Mouse (Mus musculus) gastrocnemius, adult 2 months (tissue): ENCODE results near the gene Nckap5. TPM values are rescaled to one million over a fixed set of nuclear protein-coding genes. Genes with fewer than 3 reads are reported as not detected.
A peak's percentile ranks its signal among the peaks of the same experiment; 100 is the strongest.

Experiments
- DNase-seq: peaks from one replicate; pipeline ENCODE4 v3.0.0; 2022
- H3K27ac ChIP-seq: fragments of 200-600 bp; 2 replicates; pipeline ENCODE4 v1.8.1; 2022; ENCODE audit warnings: mild to moderate bottlenecking
- H3K4me3 ChIP-seq: fragments of 200-600 bp; 2 replicates; pipeline ENCODE4 v1.8.1; 2022; ENCODE audit warnings: mild to moderate bottlenecking, moderate library complexity
- CTCF ChIP-seq: fragments of 200-600 bp; IDR thresholded peaks from 2 replicates; pipeline ENCODE4 v1.8.1; 2022; ENCODE audit warnings: antibody characterized with exemption, mild to moderate bottlenecking, moderate library complexity
- intact Hi-C: fragments of 180-260 bp; cut with DNase I; formaldehyde crosslinking; loops from one replicate; pipeline ENCODE4 v1.15.1; 2025
- total RNA-seq, 2 experiments: library from RNA; stranded (reverse); gene quantifications; 2 replicates each; pipeline ENCODE4 v1.2.3; 2021

Gene Nckap5
- total RNA-seq, 2 experiments from 2014 or later, result 0.82 to 1.6 TPM

DNA sequence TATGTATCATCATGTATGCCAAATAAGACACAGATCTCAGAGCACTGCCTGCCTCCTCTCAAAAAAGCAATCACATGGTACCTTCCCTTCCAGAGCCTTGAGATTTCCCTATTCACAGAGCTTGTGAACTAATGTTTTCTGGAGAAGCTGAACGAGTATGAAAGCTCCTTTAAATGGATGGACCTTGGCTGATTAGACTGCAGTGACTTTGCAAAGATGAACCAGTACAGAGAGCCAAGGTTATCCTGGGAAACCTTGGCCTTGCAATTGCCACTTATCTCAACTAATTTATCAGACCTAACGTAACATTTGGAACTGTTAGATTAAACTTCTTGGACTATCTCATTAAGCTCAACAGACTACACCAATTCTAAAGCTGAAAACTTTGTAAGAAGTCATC is 296.6 kb downstream of the Nckap5 start:
- H3K4me3 ChIP-seq, result no peak overlapping the region
- intact Hi-C loops, result no loop called here
- TF ChIP-seq CTCF, result no peak
- no peak for DNase-seq
- no peak overlapping the region for H3K27ac ChIP-seq

DNA sequence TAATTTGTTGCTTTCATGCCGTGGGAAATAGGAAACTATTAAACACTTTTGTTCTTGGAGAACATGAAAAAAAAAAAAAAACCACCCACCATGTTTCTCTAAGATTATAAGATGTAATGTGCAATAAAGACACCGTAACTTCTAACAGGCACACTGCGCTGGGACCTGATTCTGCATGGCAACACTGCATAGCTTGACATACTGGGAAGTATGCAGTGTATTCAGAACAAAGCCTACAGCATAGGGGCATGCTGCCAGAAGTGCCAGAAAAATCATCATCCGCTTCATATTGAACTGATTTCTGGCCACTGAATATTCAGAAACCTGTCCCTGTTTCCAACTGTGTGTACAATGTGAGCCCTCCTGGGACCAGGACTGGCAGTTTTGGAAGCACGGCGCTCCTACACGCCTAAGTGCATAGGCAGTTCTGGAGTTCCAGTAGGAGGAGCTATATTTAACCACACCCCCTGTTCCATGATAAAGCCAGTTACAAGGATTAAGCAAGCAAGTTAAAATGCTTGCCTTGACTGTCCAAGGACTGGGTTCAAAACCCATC is 302.5 kb downstream of the Nckap5 start:
- no peak for TF ChIP-seq CTCF
- no peak for DNase-seq
- Histone ChIP-seq H3K4me3 (no peak overlapping the region), H3K27ac (no peak overlapping the region)
- intact Hi-C loops, result no loop called here

DNA sequence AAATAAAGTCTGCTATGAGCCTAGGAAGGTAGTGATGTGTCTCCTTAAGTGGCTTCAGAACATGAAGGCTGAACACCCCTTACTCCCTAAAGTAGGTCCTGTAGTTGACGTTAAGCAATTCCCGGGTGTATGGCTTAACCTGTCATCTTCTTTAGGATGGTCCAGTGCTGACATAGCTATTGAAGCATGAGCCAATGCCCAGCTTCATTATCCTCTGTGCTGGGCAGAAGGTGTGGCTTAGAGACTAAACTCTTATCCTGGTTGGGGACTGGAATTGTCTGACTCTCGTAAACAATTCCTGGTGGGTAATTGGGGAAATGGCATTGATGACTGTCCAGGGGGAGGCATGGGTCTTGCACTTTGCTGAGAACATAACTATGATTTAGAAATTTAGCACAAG is 312.5 kb downstream of the Nckap5 start:
- no peak for TF ChIP-seq CTCF
- no peak for DNase-seq
- intact Hi-C loops, result no loop called here
- H3K27ac ChIP-seq, result no peak overlapping the region
- H3K4me3 ChIP-seq, result no peak overlapping the region

DNA sequence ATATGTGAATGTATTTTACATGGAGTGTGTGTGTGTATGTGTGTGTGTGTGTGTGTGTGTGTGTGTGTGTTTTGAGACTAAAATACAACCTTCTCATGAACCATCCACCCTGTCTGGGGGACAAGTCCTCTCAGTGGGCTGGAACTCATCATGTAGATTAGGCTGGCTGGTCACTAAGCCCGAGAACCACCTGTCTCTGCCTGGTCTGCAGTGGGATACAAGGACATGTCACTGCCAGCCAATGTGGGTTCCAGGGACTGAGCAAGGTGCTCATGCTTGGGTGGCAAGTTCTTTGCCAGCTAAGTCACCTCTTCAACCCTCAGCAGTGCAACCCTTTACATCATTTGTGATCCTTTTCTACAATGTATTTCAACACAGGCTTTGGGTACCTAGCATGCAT is 313.2 kb downstream of the Nckap5 start:
- TF ChIP-seq CTCF, result no peak
- intact Hi-C loops, result no loop called here
- no peak overlapping the region for H3K4me3 ChIP-seq
- H3K27ac ChIP-seq, result no peak overlapping the region
- DNase-seq, result no peak

DNA sequence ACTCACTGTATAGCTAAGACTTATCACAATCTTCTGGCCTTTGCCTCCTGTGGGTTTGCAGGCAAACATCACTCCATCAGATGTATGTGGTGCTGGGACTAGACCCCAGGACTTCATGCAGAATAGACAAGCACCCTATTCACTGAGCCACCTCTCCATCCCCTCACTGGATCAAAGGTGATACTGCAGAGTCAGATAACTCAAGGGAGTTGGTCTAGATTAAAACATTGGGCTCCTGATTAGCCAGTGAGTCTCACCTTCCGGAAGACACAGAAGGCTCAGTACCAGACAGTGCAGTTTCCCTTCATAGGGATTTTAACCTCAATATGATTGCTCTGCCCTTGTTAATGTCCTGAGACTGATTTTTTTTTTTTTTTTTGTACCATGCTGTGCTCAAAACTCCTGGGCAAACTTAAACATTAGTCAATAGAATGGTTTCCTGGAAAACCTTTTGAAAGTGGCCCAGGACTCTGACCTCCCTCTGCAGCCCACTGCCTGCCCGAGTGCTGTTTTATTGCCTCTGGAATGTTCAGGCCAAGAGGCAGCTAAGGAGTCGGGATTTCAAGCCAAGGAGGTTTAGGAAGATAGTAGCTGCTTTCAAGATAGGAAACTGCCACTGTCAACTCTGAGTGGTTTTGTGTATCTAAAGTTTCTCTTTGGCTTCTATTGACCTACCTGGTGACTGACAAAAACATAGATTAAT is 315.4 kb downstream of the Nckap5 start:
- DNase-seq, result no peak
- Histone ChIP-seq H3K27ac (no peak overlapping the region), H3K4me3 (no peak overlapping the region)
- TF ChIP-seq CTCF, result no peak
- intact Hi-C loops, result no loop called here

DNA sequence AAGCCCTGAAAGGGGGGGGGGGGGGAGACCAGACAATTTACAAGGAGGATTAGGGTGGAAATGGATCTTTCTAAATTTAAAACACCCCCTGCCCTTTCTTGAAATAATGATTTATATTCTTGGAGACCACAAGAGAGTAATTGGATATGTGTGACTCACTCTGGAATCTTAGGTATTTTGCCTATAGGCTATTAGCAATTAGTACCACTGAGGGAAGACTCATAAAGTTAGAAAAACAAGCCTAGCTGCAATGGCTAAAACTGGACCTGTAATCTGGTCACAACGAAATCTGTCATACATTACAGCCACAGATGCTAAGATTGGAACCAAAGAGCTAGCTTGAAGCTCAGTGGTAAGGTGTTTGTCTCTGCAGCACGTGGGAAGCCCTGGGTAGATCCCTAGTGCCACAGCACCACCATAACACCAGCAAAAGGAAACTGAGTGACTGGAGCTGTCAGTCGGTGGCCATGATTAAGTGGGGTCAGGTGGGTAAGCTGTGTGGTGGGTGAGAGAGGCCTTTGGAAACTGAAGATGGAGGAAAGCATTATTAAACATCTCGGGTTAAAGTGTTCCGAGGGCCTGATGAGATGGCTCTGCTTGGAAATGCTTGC is 318.7 kb downstream of the Nckap5 start:
- H3K27ac ChIP-seq, result no peak overlapping the region
- H3K4me3 ChIP-seq, result no peak overlapping the region
- DNase-seq, result no peak
- intact Hi-C loops, result no loop called here
- TF ChIP-seq CTCF, result no peak

DNA sequence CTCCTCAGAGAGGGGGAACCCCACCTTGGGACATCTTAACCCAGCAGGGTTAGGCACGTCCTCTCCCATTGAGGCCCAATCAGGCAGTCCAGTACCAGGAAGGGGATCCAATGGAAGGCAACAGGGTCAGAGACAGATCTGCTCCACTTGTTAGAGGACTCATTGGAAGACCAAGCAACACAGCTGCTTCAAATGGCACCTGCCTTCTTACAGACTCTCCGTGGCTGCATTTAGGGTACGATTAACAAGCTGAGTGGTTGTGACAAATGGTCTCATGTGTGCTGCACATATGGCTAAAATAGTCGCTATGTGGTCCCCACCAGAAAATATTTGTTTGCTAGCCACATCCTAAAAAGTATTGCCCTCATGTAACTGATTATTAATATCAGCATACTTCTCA is 325.9 kb downstream of the Nckap5 start:
- intact Hi-C loops, result no loop called here

DNA sequence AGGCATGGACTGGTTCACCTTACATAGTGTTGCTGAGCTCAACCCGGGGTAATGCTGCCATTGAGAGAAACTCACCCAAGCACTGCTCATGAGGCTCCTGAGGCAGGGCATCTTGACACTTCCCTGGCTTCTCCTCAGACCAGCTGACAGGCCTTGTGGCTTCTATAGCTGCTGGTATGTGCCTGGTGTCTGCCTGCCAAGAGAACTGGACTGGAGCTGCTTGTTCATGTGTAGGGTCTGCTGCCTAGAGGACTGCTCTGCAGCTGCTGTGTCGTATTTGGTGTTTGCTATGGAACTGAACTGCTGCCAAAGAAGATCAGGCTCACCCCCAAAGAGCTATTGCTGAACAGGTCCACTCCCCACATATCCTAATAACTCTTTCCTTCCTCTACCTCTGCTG is 327.9 kb downstream of the Nckap5 start:
- no peak overlapping the region for H3K4me3 ChIP-seq
- DNase-seq, result no peak
- intact Hi-C loops, result no loop called here
- H3K27ac ChIP-seq, result no peak overlapping the region
- no peak for TF ChIP-seq CTCF

More for the DNA sequence above, 325.9 kb downstream of the Nckap5 start:
- TF ChIP-seq CTCF, result no peak
- no peak for DNase-seq
- Histone ChIP-seq H3K27ac (no peak overlapping the region), H3K4me3 (no peak overlapping the region)

DNA sequence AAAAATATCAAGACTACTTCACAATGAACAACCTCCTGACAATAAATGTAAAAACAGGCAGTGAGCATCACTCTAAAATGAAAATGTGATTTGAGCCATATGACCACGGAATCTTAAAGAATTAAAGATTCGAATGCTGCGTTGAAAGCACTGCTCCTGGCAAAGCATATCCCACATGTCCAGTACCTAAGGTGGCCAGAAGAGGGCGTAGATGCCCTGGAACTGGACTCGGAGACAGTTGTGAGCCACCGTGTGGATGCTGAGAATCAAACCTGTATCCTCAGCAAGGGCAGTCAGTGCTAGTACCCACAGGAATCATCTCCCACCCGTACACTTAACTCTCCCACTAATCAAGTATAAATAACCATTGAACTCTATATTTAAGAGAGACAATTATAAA is 333.9 kb downstream of the Nckap5 start:
- TF ChIP-seq CTCF, result no peak

DNA sequence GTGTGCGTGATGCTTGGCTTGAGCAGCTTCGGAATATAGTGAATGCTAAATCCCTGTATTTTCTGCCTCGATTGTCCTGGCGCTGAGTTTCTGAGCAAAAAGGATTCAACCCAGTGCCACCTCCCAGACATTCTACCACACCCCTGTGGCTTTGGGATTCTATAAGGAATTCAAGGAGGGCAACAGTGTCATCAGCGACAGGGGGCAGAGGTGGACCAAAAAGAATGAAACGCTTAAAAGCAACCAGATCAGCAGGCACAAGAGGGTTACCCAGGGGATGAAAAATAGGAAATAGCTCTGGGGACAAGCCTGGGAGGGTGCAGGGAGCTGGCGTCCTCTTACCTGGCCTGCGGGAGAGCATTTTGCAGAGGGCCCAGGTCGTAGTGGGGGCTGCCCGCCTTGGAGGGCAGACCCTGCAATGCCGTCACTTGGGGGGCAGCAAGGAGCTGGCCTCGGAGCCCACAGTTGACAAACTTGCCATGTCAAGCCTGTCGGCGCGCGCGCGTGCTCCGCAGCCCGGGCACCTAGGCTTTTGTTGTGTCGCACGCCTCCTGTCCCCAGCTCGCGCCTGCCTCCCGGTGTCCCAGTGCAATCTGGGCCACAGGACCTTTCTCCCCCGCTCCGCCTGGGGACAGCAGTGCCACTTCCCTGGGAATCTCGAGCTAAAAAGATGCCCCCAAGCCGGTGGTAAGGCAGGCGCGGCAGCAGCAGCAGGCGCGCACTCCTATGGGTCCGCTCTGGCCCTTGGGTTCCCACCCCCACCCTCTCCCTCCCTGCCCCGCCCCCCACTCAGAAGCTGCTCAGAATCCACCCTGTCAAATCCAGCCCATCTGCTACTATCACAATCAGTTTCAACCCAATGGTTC is 338.2 kb downstream of the Nckap5 start:
- Histone ChIP-seq H3K27ac (peak overlapping the region; percentile 20; the same call in 1 of the 2 replicates), H3K4me3 (peak overlapping the region; percentile 67)
- peak; percentile 29 for DNase-seq
- intact Hi-C loops, result no loop called here
- TF ChIP-seq CTCF, result peak; percentile 23; the same call in 1 of the 2 replicates

More for the DNA sequence above, 333.9 kb downstream of the Nckap5 start:
- intact Hi-C loops, result no loop called here
- no peak for DNase-seq
- Histone ChIP-seq H3K27ac (no peak overlapping the region), H3K4me3 (no peak overlapping the region)

DNA sequence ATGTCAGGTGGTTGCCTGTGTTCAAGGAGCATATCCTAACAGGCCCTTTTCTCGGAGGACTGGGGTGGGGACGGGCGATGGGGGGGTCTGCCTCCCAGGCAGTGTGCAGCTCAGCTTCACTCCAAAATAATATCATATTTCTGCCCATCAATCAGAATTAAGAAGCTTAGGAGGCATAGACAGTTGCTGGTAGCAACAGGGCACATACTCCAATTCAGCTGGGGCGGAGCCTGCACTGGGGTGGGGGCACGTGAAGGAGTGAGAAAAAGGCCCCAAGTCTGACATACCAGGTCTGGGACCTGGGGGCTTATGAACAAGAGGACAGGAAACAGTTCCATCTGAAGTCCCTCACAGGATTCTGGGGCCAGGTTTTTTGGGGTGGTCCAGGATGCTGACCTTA is 339.2 kb downstream of the Nckap5 start:
- Histone ChIP-seq H3K4me3 (no peak overlapping the region), H3K27ac (no peak overlapping the region)
- DNase-seq, result no peak
- TF ChIP-seq CTCF, result no peak
- intact Hi-C loops, result no loop called here

DNA sequence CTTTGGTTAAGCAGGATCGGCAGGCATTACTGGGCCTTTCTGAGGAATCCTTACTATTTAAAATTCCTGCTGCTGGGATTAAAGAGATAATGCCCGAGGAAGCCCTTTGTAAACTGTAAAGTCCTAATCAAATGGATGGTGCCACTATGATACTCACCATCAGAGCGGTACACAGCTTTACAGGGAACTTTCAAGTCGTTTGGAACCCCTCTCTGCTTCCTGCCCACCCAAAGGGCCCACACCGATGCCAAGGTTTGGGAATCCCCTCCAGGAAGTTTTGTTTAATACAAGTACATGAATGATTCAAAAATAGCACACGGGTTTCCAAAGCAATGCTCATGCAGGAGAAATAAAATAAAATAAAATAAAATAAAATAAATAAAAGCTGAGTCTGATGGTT is 340.3 kb downstream of the Nckap5 start:
- no peak for DNase-seq
- intact Hi-C loops, result no loop called here
- H3K4me3 ChIP-seq, result no peak overlapping the region
- no peak overlapping the region for H3K27ac ChIP-seq
- TF ChIP-seq CTCF, result no peak

DNA sequence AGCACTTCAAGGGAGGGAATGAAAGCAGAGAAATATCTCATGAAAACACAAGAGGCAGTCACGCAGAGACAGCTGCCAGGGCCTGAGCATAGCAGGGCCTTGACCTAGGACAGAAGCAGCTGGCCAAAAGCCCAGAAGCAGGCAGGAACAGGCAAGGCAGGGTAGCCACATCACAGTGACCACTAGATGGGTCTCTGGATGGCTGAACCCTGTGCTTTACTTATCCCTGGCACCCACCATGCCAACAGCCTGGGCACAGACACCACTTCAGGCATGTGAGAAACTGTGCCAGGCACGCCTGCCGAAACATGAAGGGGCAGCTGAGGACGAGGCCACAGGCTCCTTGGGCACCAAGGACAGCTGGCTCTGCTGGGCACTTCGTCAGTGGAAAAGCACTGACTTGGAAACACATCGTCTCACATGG is 345.9 kb downstream of the Nckap5 start:
- intact Hi-C loops, result no loop called here
- peak; percentile 48 for TF ChIP-seq CTCF
- peak overlapping the region; percentile 70 for H3K27ac ChIP-seq
- DNase-seq, result peak; percentile 86
- H3K4me3 ChIP-seq, result no peak overlapping the region
